ENCODE assay signal across 8 mouse cellular contexts in genomic region chr11:77491123-77491501, GRCm38 (mm10). TPM values are rescaled to one million over a fixed set of nuclear protein-coding genes. Genes with fewer than 3 reads are reported as not detected.
DNase-seq lines count a peak whose midpoint lies in the region; ATAC-seq and TF ChIP-seq lines count a peak whose summit lies in the region.

No protein-coding gene starts in this region.

- H3K79me2 ChIP-seq in MEL (ENCODE audit: control insufficient read depth, insufficient read depth, low read length, poor library complexity) = peaks cover 62% of the 10 kb centered on the region

- peak; percentile 95 for DNase-seq in MEL (ENCODE audit: low read depth, low spot score)
- DNase-seq in cerebellum, adult 9-10 months = peak; percentile 90
- peak; percentile 98 for DNase-seq in hindbrain, embryonic 10.5 days (ENCODE audit: low spot score)
- peak; percentile 93 to 94 for DNase-seq in layer of hippocampus, postnatal 14 days (ENCODE audit: low spot score in 2 of 2)
- peak; percentile 93 for DNase-seq in lung, postnatal 14 days
- DNase-seq in retina, adult 2 months (ENCODE audit: low read depth, low spot score) = peak; percentile 65
- peak; percentile 93 to 96 for DNase-seq in thymus, postnatal 36 days

- peak overlapping the region; percentile 86 to 90 for H3K4me3 ChIP-seq in MEL (ENCODE audit: control insufficient read depth in 1 of 2, insufficient read depth in 1 of 2, low read depth in 2 of 2, low read length in 2 of 2)
- H3K4me3 ChIP-seq in hindbrain, embryonic 10.5 days = peak overlapping the region; percentile 96

- H3K9ac ChIP-seq in MEL (ENCODE audit: control insufficient read depth, low read depth, low read length, poor library complexity, severe bottlenecking) = peak overlapping the region; percentile 93

- TF ChIP-seq RAD21 in MEL (IDR thresholded peaks at IDR 0.05; ENCODE audit: low read depth, low read length) = peak; percentile 85

- WGBS in hindbrain, embryonic 10.5 days = under 1% methylated on average over 13 of the region's 13 CpGs

- H3K4me1 ChIP-seq in MEL (ENCODE audit: control insufficient read depth in 1 of 2, insufficient read depth in 2 of 2, low read length in 2 of 2) = peaks cover 2 to 41% of the 10 kb centered on the region in 2 experiments; a peak in 3 of 4 replicates
- H3K4me1 ChIP-seq in hindbrain, embryonic 10.5 days (replicated peaks) = peaks cover 93% of the 10 kb centered on the region

- peak overlapping the region; percentile 96 for H3K27ac ChIP-seq in MEL (ENCODE audit: control insufficient read depth, low read depth, low read length)
- H3K27ac ChIP-seq in hindbrain, embryonic 10.5 days = peak overlapping the region; percentile 97

- peak in 1 of 2 experiments; percentile 37; a peak in 2 of 4 replicates for TF ChIP-seq EP300 in MEL (IDR thresholded peaks at IDR 0.05; ENCODE audit: low read depth in 1 of 2, low read length in 2 of 2)

- peak; percentile 88 to 100 (median 99) for TF ChIP-seq CTCF in MEL (IDR thresholded peaks at IDR 0.05 in 2 of 3, conservative IDR thresholded peaks at IDR 0.05 in 1 of 3; ENCODE audit: control insufficient read depth in 1 of 3, insufficient read depth in 1 of 3, low read depth in 2 of 3, low read length in 3 of 3, poor library complexity in 1 of 3, severe bottlenecking in 1 of 3)

- no peaks in the 10 kb centered on the region for H3K27me3 ChIP-seq in MEL (ENCODE audit: control insufficient read depth in 1 of 2, insufficient read depth in 2 of 2, low read length in 2 of 2)
- no peaks in the 10 kb centered on the region for H3K27me3 ChIP-seq in hindbrain, embryonic 10.5 days (ENCODE audit: insufficient read depth, poor library complexity, severe bottlenecking)

- ATAC-seq in frontal cortex, adult (ENCODE audit: low TSS enrichment) = peak; percentile 34

- H3K36me3 ChIP-seq in MEL (ENCODE audit: control insufficient read depth in 1 of 2, insufficient read depth in 2 of 2, low read length in 2 of 2) = peaks cover 0 to 33% of the 10 kb centered on the region in 2 experiments; a peak in 2 of 4 replicates
- 0 out of 2 replicates have a peak, but pooled peaks cover 3% of the 10 kb centered on the region for H3K36me3 ChIP-seq in hindbrain, embryonic 10.5 days

- no peak for TF ChIP-seq POLR2A in MEL (IDR thresholded peaks at IDR 0.05; ENCODE audit: control insufficient read depth in 1 of 2, insufficient read depth in 1 of 2, low read depth in 1 of 2, low read length in 2 of 2, poor library complexity in 1 of 2)

- H3K9me3 ChIP-seq in MEL (replicated peaks; ENCODE audit: insufficient read depth, low read length) = no peaks in the 10 kb centered on the region
- no peaks in the 10 kb centered on the region for H3K9me3 ChIP-seq in hindbrain, embryonic 10.5 days

TF ChIP-seq in MEL, 35 proteins besides CTCF, POLR2A, EP300 and RAD21:
- TF ChIP-seq UBTF (IDR thresholded peaks at IDR 0.05; ENCODE audit: borderline replicate concordance, insufficient read depth, low read depth, low read length) (peak; percentile 36; the same call in 1 of the 2 replicates), GATA1 (IDR thresholded peaks at IDR 0.05; ENCODE audit: low read depth, low read length) (no peak), RCOR1 (IDR thresholded peaks at IDR 0.05; ENCODE audit: low read depth, low read length) (no peak), ZMIZ1 (IDR thresholded peaks at IDR 0.05; ENCODE audit: low read depth, low read length) (no peak; the same call in 1 of the 2 replicates), E2F4 (IDR thresholded peaks at IDR 0.05; ENCODE audit: borderline replicate concordance, low read depth, low read length) (no peak), BHLHE40 (IDR thresholded peaks at IDR 0.05; ENCODE audit: borderline replicate concordance, low read depth, low read length) (0 out of 2 replicates have a peak, but pooled peaks have one; percentile 23), SMC3 (IDR thresholded peaks at IDR 0.05; ENCODE audit: low read depth, low read length) (peak; percentile 85), ZC3H11A (IDR thresholded peaks at IDR 0.05; ENCODE audit: low read depth, low read length) (peak; percentile 69), SIN3A (IDR thresholded peaks at IDR 0.05; ENCODE audit: low read length) (peak; percentile 73; the same call in 1 of the 2 replicates), ZKSCAN1 (IDR thresholded peaks at IDR 0.05; ENCODE audit: low read depth, low read length) (no peak), TCF12 (IDR thresholded peaks at IDR 0.05; ENCODE audit: low read depth, low read length) (peak; percentile 45; the same call in 1 of the 2 replicates), KAT2A (conservative IDR thresholded peaks at IDR 0.05; ENCODE audit: low read depth, low read length) (no peak; the same call in 1 of the 2 replicates), TBP (IDR thresholded peaks at IDR 0.05; ENCODE audit: low read depth, low read length) (0 out of 2 replicates have a peak, but pooled peaks have one; percentile 8), HCFC1 (IDR thresholded peaks at IDR 0.05; ENCODE audit: low read depth, low read length) (peak; percentile 70), POLR2AphosphoS2 (IDR thresholded peaks at IDR 0.05; ENCODE audit: low read length) (peak; percentile 31; the same call in 1 of the 2 replicates), MAZ (IDR thresholded peaks at IDR 0.05; ENCODE audit: low read depth, low read length) (peak; percentile 99), NELFE (IDR thresholded peaks at IDR 0.05; ENCODE audit: low read depth, low read length) (no peak)

RNA-seq across cellular contexts. Expression of gene Ankrd13b, which starts 1.6 kb away (rescaled TPM):
- total RNA-seq in MEL (2012; rRNA removed) = 20.9 and 22.6 TPM in 2 replicates
- polyA plus RNA-seq in MEL (2012; ENCODE audit: insufficient read depth in 1 of 2, insufficient read length in 2 of 2, low read depth in 1 of 2, low replicate concordance in 2 of 2, missing spikeins in 1 of 2) = 10 to 100 TPM in 1 of 2 experiments, not detected in 1; 54.0 TPM
- polyA plus RNA-seq in hindbrain, embryonic 10.5 days (2016; fragmentation: Nextera tagmentation; extraction: Ambion mirVana) = 11.1 and 16.7 TPM in 2 replicates
- 100 to 1,000 TPM; 122 TPM for total RNA-seq in layer of hippocampus, postnatal 14 days (2021)

RNA-seq across cellular contexts. Expression of gene Git1, which starts 2.2 kb away (rescaled TPM):
- 32.0 and 33.1 TPM in 2 replicates for total RNA-seq in MEL (2012; rRNA removed)
- polyA plus RNA-seq in MEL (2012; ENCODE audit: insufficient read depth in 1 of 2, insufficient read length in 2 of 2, low read depth in 1 of 2, low replicate concordance in 2 of 2, missing spikeins in 1 of 2) = 10 to 100 TPM in 1 of 2 experiments, not detected in 1; 81.4 TPM
- polyA plus RNA-seq in hindbrain, embryonic 10.5 days (2016; fragmentation: Nextera tagmentation; extraction: Ambion mirVana) = 14.2 and 14.8 TPM in 2 replicates
- 100 to 1,000 TPM; 164 to 177 TPM for total RNA-seq in layer of hippocampus, postnatal 14 days (2021)

RNA-seq across cellular contexts. Expression of gene Abhd15, which starts 23.8 kb away (rescaled TPM):
- 1.7 and 1.8 TPM in 2 replicates for total RNA-seq in MEL (2012; rRNA removed)
- polyA plus RNA-seq in MEL (2012; ENCODE audit: insufficient read depth in 1 of 2, insufficient read length in 2 of 2, low read depth in 1 of 2, low replicate concordance in 2 of 2, missing spikeins in 1 of 2) = 1 to 10 TPM in 1 of 2 experiments, not detected in 1; 1.9 TPM
- 5.3 and 9.1 TPM in 2 replicates for polyA plus RNA-seq in hindbrain, embryonic 10.5 days (2016; fragmentation: Nextera tagmentation; extraction: Ambion mirVana)
- 1 to 10 TPM; 1.9 to 2.4 TPM for total RNA-seq in layer of hippocampus, postnatal 14 days (2021)

RNA-seq across cellular contexts. Expression of gene Trp53i13, which starts 24.7 kb away (rescaled TPM):
- total RNA-seq in MEL (2012; rRNA removed) = 6.0 and 6.6 TPM in 2 replicates
- polyA plus RNA-seq in MEL (2012; ENCODE audit: insufficient read depth in 1 of 2, insufficient read length in 2 of 2, low read depth in 1 of 2, low replicate concordance in 2 of 2, missing spikeins in 1 of 2) = 10 to 100 TPM in 1 of 2 experiments, not detected in 1; 12.3 TPM
- polyA plus RNA-seq in hindbrain, embryonic 10.5 days (2016; fragmentation: Nextera tagmentation; extraction: Ambion mirVana) = 32.4 and 41.6 TPM in 2 replicates
- total RNA-seq in layer of hippocampus, postnatal 14 days (2021) = 1 to 10 TPM; 5.8 to 6.7 TPM

RNA-seq across cellular contexts. Expression of gene Gm10392, which starts 27.9 kb away (rescaled TPM):
- 0.20 and 0.27 TPM in 2 replicates for total RNA-seq in MEL (2012; rRNA removed)
- polyA plus RNA-seq in MEL (2012; ENCODE audit: insufficient read depth in 1 of 2, insufficient read length in 2 of 2, low read depth in 1 of 2, low replicate concordance in 2 of 2, missing spikeins in 1 of 2) = under 1 TPM in 1 of 2 experiments, not detected in 1; 0.10 TPM
- 0.12 and 0.21 TPM in 2 replicates for polyA plus RNA-seq in hindbrain, embryonic 10.5 days (2016; fragmentation: Nextera tagmentation; extraction: Ambion mirVana)
- total RNA-seq in layer of hippocampus, postnatal 14 days (2021) = not detected

Comparison
In these comparisons a context has a peak if more than half of its experiments do, and no peak if none do; other contexts are left out.
1. Peak in every context shown above with its lines: DNase-seq, ATAC-seq, H3K4me3 ChIP-seq and H3K27ac ChIP-seq.